Mouse (Mus musculus): ENCODE data around the gene Cbx2. TPM values are rescaled to one million over a fixed set of nuclear protein-coding genes. Genes with fewer than 3 reads are reported as not detected.

The Cbx2 gene
- polyA plus RNA-seq, 1 experiment from 2014 or later: 3.0 TPM

DNA sequence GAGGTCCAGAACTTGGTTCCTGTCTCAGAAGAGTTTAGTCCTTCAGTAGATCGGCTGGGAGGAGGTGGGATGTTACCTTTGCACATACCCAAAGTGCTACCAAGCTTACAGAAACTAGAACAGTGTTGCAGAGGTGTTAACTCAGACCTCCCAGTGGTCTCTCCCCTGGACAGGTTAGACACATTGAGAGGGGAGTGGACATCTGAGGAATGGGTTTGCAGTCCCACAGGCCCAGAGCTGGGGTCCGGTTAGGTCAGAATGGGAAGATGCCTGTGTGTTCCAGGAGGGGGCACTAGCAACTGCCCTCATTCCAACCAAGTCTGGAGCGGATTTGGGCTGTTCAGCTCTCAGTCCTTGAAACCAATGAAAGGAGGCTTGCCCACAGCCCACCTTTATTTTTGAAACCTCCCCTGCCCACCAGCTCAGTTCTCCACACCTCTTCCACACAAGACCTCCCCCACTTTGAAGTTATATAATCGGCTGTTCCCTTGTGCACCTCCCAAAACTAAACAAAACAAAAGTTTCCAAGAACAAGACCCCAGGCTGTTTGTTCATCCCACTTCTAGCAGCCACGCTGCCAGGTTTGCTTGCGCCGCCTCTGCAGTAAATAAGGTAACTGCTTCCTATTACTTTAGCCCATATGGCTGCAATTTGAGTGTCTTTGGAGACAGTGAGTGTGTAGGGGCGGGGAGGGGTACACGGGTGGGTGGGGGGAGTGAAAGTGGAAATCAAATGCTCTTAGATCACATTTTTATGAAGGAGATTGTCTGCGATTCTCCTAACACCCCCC, 21.2 kb downstream of the Cbx2 start:
- H3K36me3 ChIP-seq (replicated peaks): peaks cover 5% of the 10 kb centered on the region; the same call in 1 of the 2 replicates
- no peak for ATAC-seq (ENCODE audit: insufficient read depth)
- 3% methylated on average over 10 of the region's 10 CpGs for WGBS (ENCODE audit: insufficient replicate concordance)
- peaks cover 100% of the 10 kb centered on the region for H3K27me3 ChIP-seq
- H3K9me3 ChIP-seq (replicated peaks): no peaks in the 10 kb centered on the region
- H3K4me3 ChIP-seq (replicated peaks): no peak overlapping the region
- H3K4me2 ChIP-seq: 0 out of 2 replicates have a peak overlapping the region, but pooled peaks have one; percentile 40
- no peak overlapping the region for H3K27ac ChIP-seq (replicated peaks)
- H3K4me1 ChIP-seq (replicated peaks): peaks cover 73% of the 10 kb centered on the region
- H3K9ac ChIP-seq: no peak overlapping the region

DNA sequence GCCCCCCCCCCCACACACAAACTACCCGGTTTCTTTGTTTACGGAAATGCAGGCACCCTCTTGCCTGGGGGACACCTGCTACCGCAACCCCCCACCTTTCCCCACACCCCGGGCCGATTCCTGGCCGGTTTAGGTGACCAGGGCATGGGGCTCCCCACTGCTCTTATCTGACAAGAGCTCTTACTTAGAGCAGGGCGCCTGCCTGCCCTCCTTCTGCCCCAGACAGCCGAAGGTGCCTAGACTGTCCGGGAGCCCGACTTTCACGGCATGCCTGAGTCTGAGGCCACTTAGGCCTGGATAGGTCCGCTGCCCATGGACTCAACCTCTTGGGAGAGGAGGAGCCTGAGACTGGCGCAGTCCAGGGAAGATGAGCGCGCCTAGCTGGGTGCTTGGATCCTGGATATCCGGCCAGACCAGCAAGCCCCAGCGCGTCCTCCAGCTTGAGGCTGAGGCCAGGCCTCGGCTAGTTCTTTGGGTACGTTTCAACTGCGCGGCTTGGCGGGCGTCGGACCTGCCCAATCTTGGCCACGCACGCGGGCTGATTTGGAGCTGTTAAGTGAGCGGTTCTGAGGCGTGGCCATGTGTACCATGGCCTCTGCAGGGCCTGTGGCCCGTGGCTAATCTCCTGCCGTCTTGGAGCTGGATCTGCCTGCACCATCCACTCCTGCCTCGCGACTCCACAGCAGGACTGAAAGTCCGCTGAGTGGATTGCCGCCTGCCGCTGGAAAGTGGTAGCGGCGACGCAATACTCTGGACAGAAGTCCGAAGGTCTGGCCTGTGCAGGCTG, 22.0 kb downstream of the Cbx2 start:
- ATAC-seq (ENCODE audit: insufficient read depth): no peak
- H3K27ac ChIP-seq (replicated peaks): no peak overlapping the region
- no peak overlapping the region for H3K4me3 ChIP-seq (replicated peaks)
- H3K27me3 ChIP-seq: peaks cover 100% of the 10 kb centered on the region
- H3K36me3 ChIP-seq (replicated peaks): no peaks in the 10 kb centered on the region
- peaks cover 66% of the 10 kb centered on the region for H3K4me1 ChIP-seq (replicated peaks)
- H3K4me2 ChIP-seq: peak overlapping the region; percentile 40
- H3K9me3 ChIP-seq (replicated peaks): no peaks in the 10 kb centered on the region
- WGBS (ENCODE audit: insufficient replicate concordance): 4% methylated on average over 41 of the region's 41 CpGs
- no peak overlapping the region for H3K9ac ChIP-seq

DNA sequence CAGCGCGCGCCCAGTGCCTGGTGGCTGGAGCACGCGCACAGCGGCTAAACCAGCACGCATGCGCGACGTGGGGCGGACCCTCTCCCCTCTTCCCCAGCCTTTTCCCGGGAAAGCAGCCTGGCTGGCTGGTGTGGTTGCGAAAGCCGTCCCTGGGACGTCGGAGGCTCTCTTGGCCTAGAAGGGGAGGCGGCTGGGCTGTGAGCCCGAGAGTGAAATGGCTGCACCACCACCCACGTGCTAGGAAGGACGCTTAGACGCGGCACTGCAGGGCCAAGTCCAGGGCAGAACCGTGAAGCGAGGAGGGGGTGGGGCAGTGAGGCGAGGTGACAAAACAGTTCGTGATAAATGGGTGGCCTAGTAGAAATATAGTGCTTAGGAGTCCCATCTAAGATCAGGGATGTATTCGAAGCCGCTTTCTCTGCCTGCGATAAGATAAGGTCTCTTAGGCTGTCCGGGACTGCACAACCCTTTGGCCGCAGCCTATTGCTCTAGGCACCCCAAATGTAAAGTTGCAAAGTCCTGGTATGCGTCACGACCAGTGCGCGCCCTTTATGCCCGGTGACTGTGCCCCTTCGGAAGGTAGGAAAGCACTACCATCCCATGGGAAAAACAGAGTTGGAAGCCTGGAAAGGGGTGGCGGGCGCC, 24.0 kb downstream of the Cbx2 start:
- H3K9me3 ChIP-seq (replicated peaks): no peaks in the 10 kb centered on the region
- H3K36me3 ChIP-seq (replicated peaks): no peaks in the 10 kb centered on the region
- peaks cover 46% of the 10 kb centered on the region for H3K4me1 ChIP-seq (replicated peaks)
- H3K27ac ChIP-seq (replicated peaks): no peak overlapping the region
- ATAC-seq (ENCODE audit: insufficient read depth): peak; percentile 22; the same call in 1 of the 2 replicates
- no peak overlapping the region for H3K9ac ChIP-seq
- 2% methylated on average over 39 of the region's 39 CpGs for WGBS (ENCODE audit: insufficient replicate concordance)
- H3K4me2 ChIP-seq: peak overlapping the region; percentile 32
- peaks cover 100% of the 10 kb centered on the region for H3K27me3 ChIP-seq
- 0 out of 2 replicates have a peak overlapping the region, but pooled peaks have one; percentile 7 for H3K4me3 ChIP-seq (replicated peaks)

DNA sequence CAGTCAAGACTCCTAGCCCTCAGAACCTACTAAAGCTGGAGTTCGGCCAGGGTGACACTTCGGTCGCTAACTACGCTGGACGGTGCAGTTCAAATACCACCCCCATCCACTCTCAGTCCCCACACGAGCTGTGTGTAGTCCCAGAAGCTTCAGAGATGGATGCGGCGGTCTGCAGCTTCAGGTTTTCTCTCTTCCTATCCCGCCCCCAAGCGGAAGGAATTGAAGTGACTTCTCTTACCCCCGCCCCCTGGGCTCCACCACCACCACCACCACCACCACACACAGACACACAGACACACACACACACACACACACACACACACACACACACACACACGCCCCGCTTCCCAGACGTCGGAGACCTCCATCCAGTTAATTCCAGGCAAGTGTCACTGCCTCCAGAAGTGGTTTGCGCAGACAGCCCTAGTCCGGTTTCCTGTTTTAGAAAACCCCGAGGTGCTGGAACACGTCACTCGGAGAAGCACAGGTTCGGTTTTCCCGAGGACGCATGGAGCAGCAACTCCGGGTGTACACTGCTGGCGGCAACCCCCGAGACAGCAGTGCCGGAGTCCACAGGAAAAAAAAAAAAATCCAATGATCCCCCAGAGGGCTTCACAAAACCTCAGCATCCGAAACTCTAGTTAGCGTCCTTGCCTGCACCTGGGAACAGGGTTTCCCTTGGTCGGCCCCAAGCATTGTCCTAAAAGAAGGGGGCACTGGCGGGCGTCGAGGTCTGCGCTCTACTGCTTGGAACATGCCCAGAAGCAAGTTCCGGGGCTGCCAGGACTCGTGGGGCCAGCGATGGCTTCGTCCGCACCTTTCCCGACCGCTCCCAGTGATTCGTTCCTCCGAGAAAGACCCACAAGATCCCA, 24.7 kb downstream of the Cbx2 start:
- H3K27me3 ChIP-seq: peaks cover 100% of the 10 kb centered on the region
- H3K36me3 ChIP-seq (replicated peaks): no peaks in the 10 kb centered on the region
- no peaks in the 10 kb centered on the region for H3K9me3 ChIP-seq (replicated peaks)
- H3K27ac ChIP-seq (replicated peaks): no peak overlapping the region
- no peak overlapping the region for H3K4me3 ChIP-seq (replicated peaks)
- H3K9ac ChIP-seq: no peak overlapping the region
- peak overlapping the region; percentile 23; the same call in 1 of the 2 replicates for H3K4me2 ChIP-seq
- 1% methylated on average over 43 of the region's 43 CpGs for WGBS (ENCODE audit: insufficient replicate concordance)
- ATAC-seq (ENCODE audit: insufficient read depth): peak; percentile 10; the same call in 1 of the 2 replicates
- H3K4me1 ChIP-seq (replicated peaks): peaks cover 46% of the 10 kb centered on the region

- Histone ChIP-seq H3K36me3 (replicated peaks) (no peaks in the 10 kb centered on the region), H3K9ac (no peak overlapping the region), H3K27ac (replicated peaks) (no peak overlapping the region), H3K27me3 (peaks cover 100% of the 10 kb centered on the region), H3K4me2 (no peak overlapping the region), H3K9me3 (replicated peaks) (no peaks in the 10 kb centered on the region), H3K4me1 (replicated peaks) (peaks cover 48% of the 10 kb centered on the region), H3K4me3 (replicated peaks) (no peak overlapping the region)
- no peak for ATAC-seq (ENCODE audit: insufficient read depth)
- WGBS (ENCODE audit: insufficient replicate concordance): 2% methylated on average over 13 of the region's 13 CpGs
These were observed 25.4 kb downstream of the Cbx2 start for GRCm38 (mm10) chr11:119048133-119048510.

- H3K27me3 ChIP-seq: peaks cover 100% of the 10 kb centered on the region
- H3K36me3 ChIP-seq (replicated peaks): no peaks in the 10 kb centered on the region
- H3K4me1 ChIP-seq (replicated peaks): peaks cover 51% of the 10 kb centered on the region
- no peak overlapping the region for H3K4me2 ChIP-seq
- ATAC-seq (ENCODE audit: insufficient read depth): no peak
- H3K9ac ChIP-seq: no peak overlapping the region
- no peak overlapping the region for H3K4me3 ChIP-seq (replicated peaks)
- WGBS (ENCODE audit: insufficient replicate concordance): 0% methylated on average over 2 of the region's 2 CpGs
- H3K9me3 ChIP-seq (replicated peaks): no peaks in the 10 kb centered on the region
- H3K27ac ChIP-seq (replicated peaks): no peak overlapping the region
These were observed 27.6 kb downstream of the Cbx2 start for GRCm38 (mm10) chr11:119050361-119050760.

DNA sequence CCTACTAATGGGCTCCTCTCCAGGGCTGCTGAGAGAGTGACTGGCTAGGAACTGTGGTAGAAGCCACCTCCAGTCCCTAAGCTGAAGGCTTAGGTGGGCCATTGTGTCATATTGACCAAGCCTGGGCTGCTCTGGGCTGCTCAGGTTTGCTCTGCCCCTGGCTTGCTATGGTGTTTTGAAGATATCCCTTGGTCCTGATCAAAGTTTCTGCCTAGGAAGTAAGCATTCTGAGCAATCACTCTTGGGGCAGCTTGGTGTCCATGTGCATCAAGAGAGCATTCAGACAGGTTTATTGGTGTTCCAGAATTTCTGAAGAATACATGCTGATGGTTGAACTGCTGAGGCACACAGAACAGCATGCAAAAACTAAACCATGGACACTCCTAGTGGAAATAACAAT, 28.7 kb downstream of the Cbx2 start:
- peaks cover 100% of the 10 kb centered on the region for H3K27me3 ChIP-seq
- no peak overlapping the region for H3K4me2 ChIP-seq
- no peak for ATAC-seq (ENCODE audit: insufficient read depth)
- H3K27ac ChIP-seq (replicated peaks): no peak overlapping the region
- no peak overlapping the region for H3K4me3 ChIP-seq (replicated peaks)
- peaks cover 46% of the 10 kb centered on the region for H3K4me1 ChIP-seq (replicated peaks)
- no peaks in the 10 kb centered on the region for H3K9me3 ChIP-seq (replicated peaks)
- no peak overlapping the region for H3K9ac ChIP-seq
- H3K36me3 ChIP-seq (replicated peaks): no peaks in the 10 kb centered on the region

DNA sequence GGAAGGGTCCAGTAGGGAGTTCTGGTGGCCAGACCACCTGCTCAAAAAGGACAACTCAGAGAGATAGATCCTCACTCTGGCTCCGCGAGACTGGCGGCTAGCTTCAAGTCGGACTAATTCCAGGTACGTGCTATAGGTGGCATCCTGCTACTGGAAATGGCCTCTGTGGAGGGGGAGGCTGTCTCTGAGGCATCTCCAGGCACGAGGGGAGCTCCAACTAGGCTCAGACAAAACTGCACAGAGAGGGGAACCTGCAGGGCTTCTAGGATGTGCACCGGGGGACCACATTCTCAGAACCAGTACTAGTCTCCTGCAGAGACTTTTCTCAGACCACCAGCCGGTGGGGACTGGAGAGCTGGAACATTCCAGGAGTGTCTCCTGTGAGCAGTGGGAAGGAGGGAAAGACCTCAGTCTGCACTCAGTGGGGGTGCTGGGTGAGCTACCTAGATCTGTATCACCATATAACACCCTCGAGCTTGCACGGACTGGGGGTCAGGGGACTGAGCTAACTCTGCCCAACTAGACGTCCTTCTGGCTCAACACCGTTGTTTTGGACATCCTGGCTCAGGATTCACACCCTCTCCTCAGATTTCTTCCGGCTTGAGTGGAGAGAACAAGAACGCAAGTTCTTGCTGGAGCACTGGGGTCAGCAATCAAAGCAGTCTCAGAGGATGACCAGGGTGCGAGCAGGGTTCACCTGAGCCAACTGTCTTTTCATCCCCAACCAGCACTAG, 29.3 kb downstream of the Cbx2 start:
- H3K9ac ChIP-seq: no peak overlapping the region
- ATAC-seq (ENCODE audit: insufficient read depth): no peak
- peaks cover 100% of the 10 kb centered on the region for H3K27me3 ChIP-seq
- no peaks in the 10 kb centered on the region for H3K9me3 ChIP-seq (replicated peaks)
- H3K36me3 ChIP-seq (replicated peaks): no peaks in the 10 kb centered on the region
- peaks cover 41% of the 10 kb centered on the region for H3K4me1 ChIP-seq (replicated peaks)
- H3K4me2 ChIP-seq: no peak overlapping the region
- no peak overlapping the region for H3K27ac ChIP-seq (replicated peaks)
- no peak overlapping the region for H3K4me3 ChIP-seq (replicated peaks)
- WGBS (ENCODE audit: insufficient replicate concordance): 6% methylated on average over 15 of the region's 15 CpGs

GRCm38 (mm10) chr11:119052661-119053256, 30.0 kb downstream of the Cbx2 start:
- peaks cover 100% of the 10 kb centered on the region for H3K27me3 ChIP-seq
- WGBS (ENCODE audit: insufficient replicate concordance): 3% methylated on average over 13 of the region's 13 CpGs
- peaks cover 41% of the 10 kb centered on the region for H3K4me1 ChIP-seq (replicated peaks)
- H3K9ac ChIP-seq: no peak overlapping the region
- no peaks in the 10 kb centered on the region for H3K36me3 ChIP-seq (replicated peaks)
- H3K4me3 ChIP-seq (replicated peaks): peak overlapping the region; percentile 22
- no peak overlapping the region for H3K27ac ChIP-seq (replicated peaks)
- H3K9me3 ChIP-seq (replicated peaks): no peaks in the 10 kb centered on the region
- peak overlapping the region; percentile 53 for H3K4me2 ChIP-seq
- ATAC-seq (ENCODE audit: insufficient read depth): peak; percentile 45; the same call in 1 of the 2 replicates

GRCm38 (mm10) chr11:119053257-119053670, 30.5 kb downstream of the Cbx2 start:
- Histone ChIP-seq H3K4me3 (replicated peaks) (peak overlapping the region; percentile 22), H3K9me3 (replicated peaks) (no peaks in the 10 kb centered on the region), H3K36me3 (replicated peaks) (no peaks in the 10 kb centered on the region), H3K27me3 (peaks cover 100% of the 10 kb centered on the region), H3K9ac (no peak overlapping the region), H3K4me2 (peak overlapping the region; percentile 53), H3K27ac (replicated peaks) (no peak overlapping the region), H3K4me1 (replicated peaks) (peaks cover 42% of the 10 kb centered on the region)
- peak; percentile 74 for ATAC-seq (ENCODE audit: insufficient read depth)
- 1% methylated on average over 42 of the region's 42 CpGs for WGBS (ENCODE audit: insufficient replicate concordance)

All from liver, embryonic 15.5 days (tissue).